Mouse (Mus musculus) embryonic fibroblast, embryonic 13.5 days (primary cell): ENCODE measurements at regions not wholly inside any gene's neighbourhood (a gene's known extent, or its start where the extent isn't known, plus 50 kb on each side); places are given as distances from the start of the nearest gene placed in this dataset.
A peak's percentile ranks its signal among the peaks of the same experiment; 100 is the strongest.

Experiments used
- H3K27ac ChIP-seq: 2 replicates; pipeline ENCODE4 v1.5.1; 2012; ENCODE audit warnings: low read length, control low read depth, inconsistent platforms; ENCODE audit not compliant: insufficient read depth
- H3K4me1 ChIP-seq: 2 replicates; pipeline ENCODE4 v1.6.1; 2011; ENCODE audit warnings: low read length; ENCODE audit not compliant: control insufficient read depth, insufficient read depth
- H3K4me3 ChIP-seq: 2 replicates; pipeline ENCODE4 v1.5.1; 2011; ENCODE audit warnings: mild to moderate bottlenecking, control low read depth, low read length; ENCODE audit not compliant: insufficient read depth
- CTCF ChIP-seq: IDR thresholded peaks from 2 replicates; pipeline ENCODE4 v1.5.1; 2011; ENCODE audit warnings: mild to moderate bottlenecking, control low read depth, low read length, moderate library complexity, borderline replicate concordance; ENCODE audit not compliant: insufficient read depth
- POLR2A ChIP-seq: IDR thresholded peaks from 2 replicates; pipeline ENCODE4 v1.6.1; 2011; ENCODE audit warnings: low read depth, mild to moderate bottlenecking, control low read depth, low read length, moderate library complexity

- TF ChIP-seq POLR2A: no peak
- TF ChIP-seq CTCF: no peak
- H3K4me3 ChIP-seq: no peak overlapping the region
- no peak overlapping the region for H3K27ac ChIP-seq
- peaks cover 11% of the 10 kb centered on the region for H3K4me1 ChIP-seq
These were observed 92.2 kb upstream of the Igfbp7 start for GRCm38 (mm10) chr5:77499949-77500460.

GRCm38 (mm10) chr5:77494601-77495000 is 86.8 kb upstream of the Igfbp7 start:
- no peak overlapping the region for H3K4me3 ChIP-seq
- H3K27ac ChIP-seq: no peak overlapping the region
- H3K4me1 ChIP-seq: no peaks in the 10 kb centered on the region
- TF ChIP-seq CTCF (no peak), POLR2A (no peak)

GRCm38 (mm10) chr5:77488969-77489368 is 81.1 kb upstream of the Igfbp7 start:
- Histone ChIP-seq H3K27ac (no peak overlapping the region), H3K4me1 (no peaks in the 10 kb centered on the region; the same call in 1 of the 2 replicates), H3K4me3 (no peak overlapping the region)
- TF ChIP-seq CTCF (no peak), POLR2A (no peak)

GRCm38 (mm10) chr5:77487837-77488827 is 80.3 kb upstream of the Igfbp7 start:
- Histone ChIP-seq H3K27ac (no peak overlapping the region), H3K4me1 (no peaks in the 10 kb centered on the region; the same call in 1 of the 2 replicates), H3K4me3 (no peak overlapping the region)
- TF ChIP-seq POLR2A (no peak), CTCF (no peak)

GRCm38 (mm10) chr5:77483053-77483717 is 75.3 kb upstream of the Igfbp7 start:
- Histone ChIP-seq H3K4me1 (no peaks in the 10 kb centered on the region; the same call in 1 of the 2 replicates), H3K27ac (no peak overlapping the region), H3K4me3 (no peak overlapping the region)
- TF ChIP-seq CTCF: no peak
- TF ChIP-seq POLR2A: no peak

- Histone ChIP-seq H3K4me1 (no peaks in the 10 kb centered on the region), H3K27ac (no peak overlapping the region), H3K4me3 (no peak overlapping the region)
- TF ChIP-seq CTCF (no peak), POLR2A (no peak)
These were observed 74.0 kb upstream of the Igfbp7 start for GRCm38 (mm10) chr5:77481811-77482210.

GRCm38 (mm10) chr5:77477794-77478193 is 70.0 kb upstream of the Igfbp7 start:
- Histone ChIP-seq H3K4me1 (0 out of 2 replicates have a peak, but pooled peaks cover 5% of the 10 kb centered on the region), H3K4me3 (no peak overlapping the region), H3K27ac (no peak overlapping the region)
- no peak for TF ChIP-seq CTCF
- TF ChIP-seq POLR2A: no peak

- H3K27ac ChIP-seq: no peak overlapping the region
- 0 out of 2 replicates have a peak, but pooled peaks cover 5% of the 10 kb centered on the region for H3K4me1 ChIP-seq
- no peak for TF ChIP-seq POLR2A
- H3K4me3 ChIP-seq: no peak overlapping the region
These were observed 66.2 kb upstream of the Igfbp7 start for GRCm38 (mm10) chr5:77473896-77474486.

- TF ChIP-seq POLR2A (no peak), CTCF (no peak)
- no peak overlapping the region for H3K4me3 ChIP-seq
- no peaks in the 10 kb centered on the region for H3K4me1 ChIP-seq
- H3K27ac ChIP-seq: no peak overlapping the region
These were observed 61.5 kb upstream of the Igfbp7 start for GRCm38 (mm10) chr5:77469236-77469766.

- Histone ChIP-seq H3K4me1 (no peaks in the 10 kb centered on the region), H3K27ac (no peak overlapping the region), H3K4me3 (no peak overlapping the region)
- TF ChIP-seq POLR2A (no peak), CTCF (peak; percentile 46; the same call in 1 of the 2 replicates)
These were observed 60.6 kb upstream of the Igfbp7 start for GRCm38 (mm10) chr5:77468467-77468866.
